Mouse (Mus musculus): ENCODE results near the gene Hist3h2ba.

- TF ChIP-seq MAFK (IDR thresholded peaks at IDR 0.05; ENCODE audit: insufficient read depth, low read depth, low read length) (no peak), HCFC1 (IDR thresholded peaks at IDR 0.05; ENCODE audit: borderline replicate concordance, insufficient read depth, low read length) (no peak), ZC3H11A (IDR thresholded peaks at IDR 0.05; ENCODE audit: borderline replicate concordance, low read depth, low read length) (no peak)
Measured at GRCm38 (mm10) chr11:58993091-58993670, 44.5 kb downstream of the Hist3h2ba start.
